Mouse (Mus musculus) cerebellum, postnatal 36 days (tissue): ENCODE data around the gene Defb18.
"Not testable (repeated sequence)": the region's sequence is repeated elsewhere in the genome, so short reads cannot be mapped to it uniquely, and the experiment has no call there.

Source experiments
- DNase-seq, 2 experiments: peaks; one replicate each; pipeline ENCODE4 v3.0.0; 2021 to 2022; ENCODE audit warnings: mixed read lengths in 2 of 2

Gene Defb18

GRCm38 (mm10) chr1:18237343-18237742 lies at the start of gene Defb18:
TSS of gene Defb18 (minus strand) at chr1:18237443.
- no peak for DNase-seq

GRCm38 (mm10) chr1:18271095-18271494 lies 33.9 kb upstream of the Defb18 start:
- DNase-seq: no peak

DNA sequence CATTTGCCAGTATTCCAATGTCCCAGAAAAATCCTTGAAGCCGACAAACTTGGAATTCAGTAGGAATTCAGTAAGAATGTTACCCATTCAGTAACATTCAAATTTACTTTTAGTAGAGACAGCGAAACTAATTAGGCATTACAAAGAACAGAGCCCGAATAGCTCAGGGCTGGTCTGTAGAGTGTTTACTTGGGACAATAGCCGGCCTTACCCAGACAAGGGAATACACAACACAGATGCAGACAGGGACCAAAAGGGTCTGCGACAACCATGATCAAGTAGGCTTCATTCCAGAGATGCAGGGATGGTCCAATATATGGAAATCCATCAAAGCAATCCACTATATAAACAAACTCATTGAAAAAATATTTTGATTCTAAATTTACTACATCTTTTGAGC lies 31.6 kb upstream of the Defb18 start:
- no peak for DNase-seq

DNA sequence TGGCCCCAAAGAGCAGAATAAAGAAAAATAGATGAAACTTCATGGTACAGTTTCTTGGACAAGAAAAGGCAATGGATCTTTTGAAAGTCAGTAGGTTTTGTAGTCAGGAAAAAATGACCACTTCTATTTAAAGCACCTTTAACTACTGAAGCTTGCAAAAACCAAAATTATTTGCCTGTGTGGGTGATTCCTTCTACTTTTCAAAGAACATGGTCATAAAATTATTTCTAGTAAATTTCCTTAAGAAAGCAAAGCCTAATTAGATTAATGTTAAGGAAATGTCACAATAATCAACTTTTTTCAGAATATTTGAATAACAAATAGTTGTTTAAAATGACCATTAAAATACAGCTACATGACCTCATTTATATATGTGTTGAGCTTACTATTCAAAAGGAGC lies 27.8 kb upstream of the Defb18 start, which contains the start of gene Defb41:
Gene Defb41, minus strand, starts transcription at position 101 of the 400 bp plus-strand sequence.
- no peak for DNase-seq

DNA sequence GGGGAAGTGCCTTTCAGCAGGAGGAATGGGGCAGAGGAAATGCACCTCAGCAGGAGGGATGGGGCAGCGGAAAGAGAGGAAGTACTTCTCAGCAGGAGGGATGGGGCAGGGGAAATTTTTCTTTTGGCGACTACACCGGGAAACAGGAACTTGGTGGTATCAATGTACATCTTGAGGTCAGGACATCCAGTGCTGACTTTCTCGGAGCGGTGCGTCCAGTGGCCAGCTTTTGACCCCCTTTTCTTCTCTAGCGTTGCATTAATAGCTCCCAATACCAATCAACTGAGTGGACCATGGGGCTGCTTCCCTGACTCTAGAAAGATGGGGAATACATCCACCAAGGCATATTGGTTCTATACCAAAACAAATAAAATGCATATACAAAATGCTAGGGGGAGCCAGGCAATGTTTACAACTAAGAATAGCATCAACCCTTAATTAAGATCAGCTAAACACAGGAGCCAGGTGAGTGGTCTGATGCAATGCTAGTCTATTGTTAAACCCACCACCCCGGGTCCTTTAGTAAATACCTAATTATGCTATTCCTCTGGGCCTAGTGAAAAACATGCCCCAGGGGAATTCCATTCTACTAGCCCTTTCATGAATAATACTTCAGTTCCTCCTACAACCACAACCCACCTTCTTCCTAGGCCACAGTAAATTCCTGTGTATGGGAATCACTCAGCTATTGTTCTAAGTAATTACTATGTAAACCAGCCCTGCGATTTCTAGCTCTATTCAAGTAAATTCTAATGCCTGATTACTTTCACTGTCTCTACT lies 8.7 kb upstream of the Defb18 start:
- not testable (repeated sequence) for DNase-seq

DNA sequence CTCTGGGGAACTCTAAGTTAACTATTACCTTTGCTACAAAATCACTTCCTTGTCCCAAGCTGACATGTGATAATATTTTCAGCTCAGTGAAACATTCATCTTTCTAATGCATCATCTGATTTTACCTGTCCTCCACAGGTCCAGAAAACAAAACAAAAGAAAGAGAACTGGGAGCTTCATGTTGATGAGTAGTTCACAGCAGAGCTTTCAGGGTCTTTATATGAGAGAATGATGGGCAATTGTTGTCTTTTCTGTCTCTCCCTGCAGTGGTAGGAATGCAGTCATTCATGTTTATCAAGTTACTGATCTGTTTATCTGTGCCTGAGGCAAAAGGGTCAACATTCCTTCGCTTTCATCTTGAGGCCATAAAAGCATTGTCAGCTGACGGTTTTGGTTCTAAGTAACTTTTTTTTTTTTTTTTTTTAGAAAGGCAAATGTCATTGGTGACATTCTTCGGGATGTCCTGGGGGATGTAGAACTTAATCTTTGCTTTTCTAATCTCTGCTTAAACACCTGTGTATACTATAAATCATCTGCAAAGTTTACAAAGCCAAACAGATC lies 13.8 kb downstream of the Defb18 start:
- DNase-seq: no peak

DNA sequence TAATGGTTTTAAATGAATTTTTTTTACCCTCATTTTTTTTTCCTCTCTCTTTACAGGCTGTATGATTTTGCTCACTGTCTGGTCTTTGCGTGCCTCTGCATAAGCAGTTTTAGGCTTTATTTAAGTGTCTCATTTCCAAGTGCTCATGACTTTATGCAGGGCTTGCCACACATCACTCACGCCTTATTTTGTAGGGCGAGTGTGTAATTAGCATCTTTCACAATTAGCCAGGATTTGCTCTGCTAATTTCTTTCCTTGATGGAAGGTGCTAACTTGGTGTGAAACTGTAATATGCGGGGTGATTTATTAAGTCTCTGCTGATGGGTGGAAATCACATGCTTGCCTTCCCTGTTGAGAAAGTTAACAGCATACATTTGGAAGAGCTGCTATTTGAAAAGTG lies 45.5 kb downstream of the Defb18 start:
- DNase-seq: no peak

DNA sequence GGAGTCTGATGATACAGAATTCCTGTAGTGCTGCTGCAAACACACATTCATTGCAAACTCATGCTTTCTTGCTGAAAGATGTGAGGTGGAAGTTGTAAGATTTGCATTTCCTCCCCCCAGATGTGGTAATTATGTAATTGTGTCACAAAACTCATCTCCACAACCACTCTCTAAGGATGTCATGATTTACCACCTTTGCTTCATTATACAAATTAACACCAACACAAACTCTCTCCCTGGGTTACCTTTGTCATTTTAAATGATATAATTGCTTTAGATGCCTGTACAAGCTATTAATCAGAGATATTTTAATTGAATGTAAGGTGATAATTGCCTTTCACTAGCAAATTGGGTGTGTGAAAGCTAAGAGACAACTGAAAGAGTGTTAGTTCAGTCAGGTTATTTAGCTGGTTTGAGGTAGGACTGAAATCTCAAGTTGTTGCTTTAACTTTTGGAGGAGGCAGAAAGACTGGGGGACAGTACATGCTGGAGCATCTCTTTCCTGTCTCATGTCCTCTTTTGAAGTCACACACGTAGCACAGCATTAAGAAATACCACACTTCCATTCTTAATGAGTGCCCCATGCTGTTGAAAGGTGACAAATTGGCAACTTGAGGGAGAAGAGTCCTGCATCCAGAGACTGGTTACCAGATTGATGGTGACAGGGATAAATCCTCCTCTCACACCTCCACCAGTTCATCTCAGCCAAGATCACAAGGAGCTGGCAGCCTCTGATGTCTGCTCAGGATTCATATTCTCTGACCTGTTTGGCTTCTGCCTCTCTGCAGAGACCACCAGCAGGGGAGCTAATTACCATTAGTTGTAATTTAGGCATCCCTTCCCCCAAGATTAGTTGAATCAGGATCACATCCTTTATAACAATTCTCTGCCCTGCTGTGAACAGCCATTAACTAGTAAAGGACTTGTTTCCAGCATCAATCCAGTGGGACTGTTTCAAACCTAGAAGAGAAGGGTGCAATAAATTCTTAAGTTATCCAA lies 46.2 kb downstream of the Defb18 start:
- no peak for DNase-seq
